Mouse (Mus musculus): ENCODE measurements around the gene Snx6. TPM values are rescaled to one million over a fixed set of nuclear protein-coding genes. Genes with fewer than 3 reads are reported as not detected.

The Snx6 gene
- polyA plus RNA-seq, 1 experiment from 2014 or later: 180 TPM

DNA sequence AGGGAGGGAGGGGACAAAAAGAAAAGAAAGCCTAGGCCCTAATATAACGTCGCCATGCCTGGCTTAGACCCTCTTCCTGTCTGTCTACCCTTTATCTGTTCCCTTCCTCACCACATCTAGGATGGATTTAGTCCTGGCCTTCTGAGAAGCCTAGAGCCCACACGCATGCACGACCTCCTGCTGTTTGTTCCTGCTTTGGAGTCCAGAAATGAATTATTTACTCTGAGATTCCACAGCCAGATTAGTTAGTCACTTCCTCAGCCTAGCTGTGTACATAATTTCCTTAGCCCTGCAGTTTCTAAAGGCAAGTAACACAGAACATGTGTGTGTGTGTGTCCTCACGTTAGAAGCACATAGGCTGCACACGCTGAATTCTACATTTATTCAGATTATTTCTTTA, 10.6 kb upstream of the Snx6 start:
- 0 out of 2 replicates have a peak, but pooled peaks have one; percentile 10 for ATAC-seq (ENCODE audit: low read depth)
- WGBS: 44% methylated on average over 6 of the region's 6 CpGs
- no peak overlapping the region for H3K27ac ChIP-seq (ENCODE audit: low read length)

DNA sequence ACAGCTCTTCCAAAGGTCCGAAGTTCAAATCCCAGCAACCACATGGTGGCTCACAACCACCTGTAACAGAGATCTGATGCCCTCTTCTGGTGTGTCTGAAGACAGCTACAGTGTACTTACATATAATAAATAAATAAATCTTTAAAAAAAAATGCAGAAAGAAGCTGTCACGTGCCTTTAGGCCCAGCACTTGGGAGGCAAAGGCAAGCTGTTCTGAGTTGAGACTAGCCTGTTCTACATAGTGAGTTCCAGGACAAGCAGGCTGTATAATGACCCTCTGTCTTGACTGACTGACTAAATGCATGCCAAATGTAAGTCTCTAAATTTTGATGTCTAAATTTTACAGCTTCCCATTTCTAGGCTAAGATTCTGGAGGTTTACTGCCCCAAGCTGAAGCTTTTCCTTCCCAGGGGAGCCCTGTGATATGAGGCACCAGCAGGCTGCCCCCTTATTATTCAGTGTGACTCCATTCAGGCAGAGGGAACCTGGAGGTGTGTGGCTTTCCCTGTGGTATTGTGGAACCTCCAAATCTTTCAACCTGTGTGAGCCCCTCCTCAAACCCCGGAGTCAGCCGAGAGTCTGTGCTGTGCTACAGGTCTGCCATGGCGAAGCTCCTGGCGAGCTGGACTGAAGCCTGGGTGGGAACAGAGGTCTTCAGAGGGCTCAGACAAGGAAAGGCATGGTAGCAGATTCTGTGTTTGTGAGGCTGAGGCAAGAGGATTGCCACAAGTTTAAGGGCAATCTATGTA, 9.9 kb upstream of the Snx6 start:
- Histone ChIP-seq H3K4me3 (ENCODE audit: low read length) (no peak overlapping the region), H3K27ac (ENCODE audit: low read length) (no peak overlapping the region), H3K9me3 (ENCODE audit: control insufficient read depth, low read length) (no peaks in the 10 kb centered on the region), H3K9ac (ENCODE audit: low read length) (no peak overlapping the region), H3K4me2 (ENCODE audit: low read depth, low read length) (no peak overlapping the region), H3K4me1 (replicated peaks; ENCODE audit: control insufficient read depth, insufficient read depth, low read length) (peaks cover 10% of the 10 kb centered on the region), H3K36me3 (ENCODE audit: control insufficient read depth, insufficient read depth, low read length) (no peaks in the 10 kb centered on the region), H3K27me3 (ENCODE audit: control insufficient read depth, insufficient read depth, low read depth, low read length) (no peaks in the 10 kb centered on the region)
- no peak for ATAC-seq (ENCODE audit: low read depth)
- 64% methylated on average over 6 of the region's 6 CpGs for WGBS

More for the DNA sequence above, 10.6 kb upstream of the Snx6 start:
- Histone ChIP-seq H3K36me3 (ENCODE audit: control insufficient read depth, insufficient read depth, low read length) (no peaks in the 10 kb centered on the region), H3K4me2 (ENCODE audit: low read depth, low read length) (no peak overlapping the region), H3K9ac (ENCODE audit: low read length) (no peak overlapping the region), H3K9me3 (ENCODE audit: control insufficient read depth, low read length) (no peaks in the 10 kb centered on the region), H3K4me3 (ENCODE audit: low read length) (no peak overlapping the region), H3K4me1 (replicated peaks; ENCODE audit: control insufficient read depth, insufficient read depth, low read length) (peaks cover 10% of the 10 kb centered on the region), H3K27me3 (ENCODE audit: control insufficient read depth, insufficient read depth, low read depth, low read length) (no peaks in the 10 kb centered on the region)

DNA sequence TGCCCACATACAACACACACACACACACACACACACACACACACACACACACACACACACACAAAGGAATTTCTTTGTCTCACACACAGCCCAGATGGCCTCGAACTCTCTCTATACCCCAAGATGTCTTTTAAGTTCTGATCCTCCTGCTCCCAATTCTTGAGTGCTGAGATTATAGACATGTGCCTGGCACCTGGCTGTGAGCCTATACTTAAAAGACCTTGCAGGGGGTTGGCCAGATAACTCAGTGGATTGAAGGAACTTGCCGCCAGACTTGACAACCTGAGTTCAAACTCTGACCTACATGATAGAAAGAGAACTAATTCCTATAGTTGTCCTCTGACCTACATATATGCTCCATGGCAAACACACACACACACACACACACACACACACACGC, 8.0 kb upstream of the Snx6 start:
- Histone ChIP-seq H3K4me3 (ENCODE audit: low read length) (no peak overlapping the region), H3K9me3 (ENCODE audit: control insufficient read depth, low read length) (no peaks in the 10 kb centered on the region), H3K4me1 (replicated peaks; ENCODE audit: control insufficient read depth, insufficient read depth, low read length) (peaks cover 5% of the 10 kb centered on the region; the same call in 1 of the 2 replicates), H3K27ac (ENCODE audit: low read length) (no peak overlapping the region), H3K27me3 (ENCODE audit: control insufficient read depth, insufficient read depth, low read depth, low read length) (no peaks in the 10 kb centered on the region), H3K36me3 (ENCODE audit: control insufficient read depth, insufficient read depth, low read length) (no peaks in the 10 kb centered on the region), H3K9ac (ENCODE audit: low read length) (no peak overlapping the region), H3K4me2 (ENCODE audit: low read depth, low read length) (no peak overlapping the region)
- 84% methylated on average over 3 of the region's 3 CpGs for WGBS
- ATAC-seq (ENCODE audit: low read depth): no peak

DNA sequence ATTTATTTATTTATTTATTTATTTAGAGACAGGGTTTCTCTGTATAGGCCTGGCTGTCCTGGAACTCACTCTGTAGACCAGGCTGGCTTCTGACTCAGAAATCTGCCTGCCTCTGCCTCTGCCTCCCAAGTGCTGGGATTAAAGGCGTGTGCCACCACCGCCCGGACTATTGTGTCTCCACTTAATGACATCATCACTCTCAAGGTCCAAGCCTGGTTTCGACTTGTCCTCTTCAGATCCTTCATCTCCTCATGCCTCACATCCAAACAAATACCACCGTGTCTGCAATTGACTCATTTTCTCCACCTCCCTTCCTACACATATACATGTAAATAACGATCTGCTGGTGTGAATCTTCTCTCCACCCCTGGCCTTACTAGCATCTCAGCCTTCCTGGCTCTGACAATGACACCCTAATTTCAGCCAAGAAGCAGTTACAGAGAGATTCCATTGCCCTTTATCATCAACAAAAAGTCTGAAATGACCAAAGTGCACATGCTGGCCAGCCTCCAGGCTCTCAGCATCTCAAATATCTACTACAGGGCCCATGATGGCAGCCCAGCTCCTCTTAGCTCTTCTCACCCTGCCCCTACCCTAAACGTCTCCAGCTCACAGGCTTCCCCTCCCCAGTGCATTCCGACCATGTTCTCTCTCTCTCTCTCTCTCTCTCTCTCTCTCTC, 1.2 kb upstream of the Snx6 start:
- peaks cover 16% of the 10 kb centered on the region for H3K4me1 ChIP-seq (replicated peaks; ENCODE audit: control insufficient read depth, insufficient read depth, low read length)
- no peak for ATAC-seq (ENCODE audit: low read depth)
- H3K36me3 ChIP-seq (ENCODE audit: control insufficient read depth, insufficient read depth, low read length): no peaks in the 10 kb centered on the region
- WGBS: 81% methylated on average over 8 of the region's 8 CpGs
- H3K4me3 ChIP-seq (ENCODE audit: low read length): no peak overlapping the region
- H3K27me3 ChIP-seq (ENCODE audit: control insufficient read depth, insufficient read depth, low read depth, low read length): no peaks in the 10 kb centered on the region
- H3K9me3 ChIP-seq (ENCODE audit: control insufficient read depth, low read length): no peaks in the 10 kb centered on the region
- no peak overlapping the region for H3K4me2 ChIP-seq (ENCODE audit: low read depth, low read length)
- H3K9ac ChIP-seq (ENCODE audit: low read length): no peak overlapping the region
- H3K27ac ChIP-seq (ENCODE audit: low read length): no peak overlapping the region

DNA sequence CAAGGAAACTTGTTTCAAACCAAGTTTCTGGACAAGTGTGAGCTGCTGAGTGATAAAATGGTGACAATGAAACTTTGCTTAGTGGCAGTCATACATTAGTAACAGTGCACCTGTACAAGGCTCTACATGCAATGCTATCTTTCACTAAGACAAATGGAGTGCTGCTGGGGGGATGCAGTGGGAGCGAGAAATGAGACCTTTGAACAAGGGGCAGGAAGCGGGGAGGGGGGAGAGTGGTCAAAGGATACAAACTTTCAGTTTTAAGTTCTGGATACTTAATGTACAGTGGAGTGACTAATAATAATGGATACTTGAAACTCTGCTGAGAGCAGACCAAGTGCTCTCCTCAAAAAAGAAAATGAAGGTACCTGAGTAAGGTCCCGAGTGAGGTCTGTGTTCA, 1.1 kb downstream of the Snx6 start:
- H3K36me3 ChIP-seq (ENCODE audit: control insufficient read depth, insufficient read depth, low read length): no peaks in the 10 kb centered on the region
- 11% methylated on average over 3 of the region's 3 CpGs for WGBS
- ATAC-seq (ENCODE audit: low read depth): no peak
- H3K27ac ChIP-seq (ENCODE audit: low read length): no peak overlapping the region
- H3K4me1 ChIP-seq (replicated peaks; ENCODE audit: control insufficient read depth, insufficient read depth, low read length): peaks cover 30% of the 10 kb centered on the region
- H3K9me3 ChIP-seq (ENCODE audit: control insufficient read depth, low read length): no peaks in the 10 kb centered on the region
- H3K4me2 ChIP-seq (ENCODE audit: low read depth, low read length): peak overlapping the region; percentile 66
- peak overlapping the region; percentile 96 for H3K4me3 ChIP-seq (ENCODE audit: low read length)
- peak overlapping the region; percentile 99 for H3K9ac ChIP-seq (ENCODE audit: low read length)
- no peaks in the 10 kb centered on the region for H3K27me3 ChIP-seq (ENCODE audit: control insufficient read depth, insufficient read depth, low read depth, low read length)

DNA sequence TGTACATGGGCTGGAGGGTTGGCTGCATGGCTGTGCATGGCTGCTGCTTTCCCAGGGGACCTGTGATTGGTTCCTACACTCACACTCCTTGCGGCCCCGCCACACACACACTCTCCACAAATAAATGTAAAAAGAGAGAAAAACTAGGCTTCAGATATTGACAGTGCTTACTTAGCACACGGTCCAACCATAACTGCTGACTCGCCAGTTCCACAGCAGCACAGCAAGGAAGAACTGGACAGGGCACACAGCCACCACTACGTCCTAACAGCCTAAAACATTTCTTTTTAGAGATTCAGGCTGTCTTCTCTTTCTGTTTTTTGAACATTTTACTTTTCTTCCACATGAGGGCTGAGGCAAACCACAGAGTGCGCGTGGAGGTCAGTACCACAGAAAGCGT, 4.0 kb downstream of the Snx6 start:
- no peak for ATAC-seq (ENCODE audit: low read depth)
- no peaks in the 10 kb centered on the region; the same call in 1 of the 2 replicates for H3K36me3 ChIP-seq (ENCODE audit: control insufficient read depth, insufficient read depth, low read length)
- H3K27ac ChIP-seq (ENCODE audit: low read length): peak overlapping the region; percentile 46
- H3K9me3 ChIP-seq (ENCODE audit: control insufficient read depth, low read length): no peaks in the 10 kb centered on the region
- WGBS: 81% methylated on average over 8 of the region's 8 CpGs
- no peak overlapping the region for H3K4me3 ChIP-seq (ENCODE audit: low read length)
- H3K9ac ChIP-seq (ENCODE audit: low read length): no peak overlapping the region
- no peak overlapping the region for H3K4me2 ChIP-seq (ENCODE audit: low read depth, low read length)
- no peaks in the 10 kb centered on the region for H3K27me3 ChIP-seq (ENCODE audit: control insufficient read depth, insufficient read depth, low read depth, low read length)
- H3K4me1 ChIP-seq (replicated peaks; ENCODE audit: control insufficient read depth, insufficient read depth, low read length): peaks cover 38% of the 10 kb centered on the region

DNA sequence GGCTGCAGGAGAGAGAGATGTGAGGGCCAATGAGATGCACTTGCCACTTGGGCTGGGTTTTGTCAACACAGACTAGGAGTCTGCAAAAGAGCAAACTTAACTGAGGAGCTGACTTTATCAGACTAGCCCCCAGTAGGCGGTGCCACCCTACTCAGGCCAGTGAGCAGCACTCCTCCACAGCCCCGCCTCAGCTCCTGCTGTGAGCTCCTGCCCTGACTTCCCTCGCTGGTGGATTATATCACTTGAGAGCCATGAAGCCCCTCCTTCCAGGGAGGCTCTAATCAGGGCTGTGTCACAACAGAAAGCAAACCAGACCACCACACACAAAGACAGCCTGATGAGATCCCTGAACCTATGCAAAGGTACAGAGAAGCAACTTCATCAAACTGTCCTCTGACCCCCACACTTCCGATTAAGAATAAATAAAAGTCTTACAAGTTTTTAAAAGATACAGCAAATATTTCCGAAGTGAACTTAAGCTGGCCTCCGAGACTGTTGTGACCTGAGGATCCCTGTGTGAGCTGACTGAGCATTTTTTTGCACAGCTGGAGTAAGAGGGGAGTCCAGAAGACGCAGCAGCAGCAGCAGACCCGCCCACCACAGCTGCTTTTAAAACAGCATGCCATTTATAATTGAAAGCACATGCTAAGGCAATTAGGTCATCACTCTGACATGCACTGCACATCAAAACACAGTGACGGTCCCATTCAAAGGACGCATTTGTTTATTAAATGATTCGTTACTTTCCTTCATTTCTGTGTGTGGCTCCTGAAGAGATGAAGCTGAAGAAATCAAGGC, 6.0 kb downstream of the Snx6 start:
- Histone ChIP-seq H3K9ac (ENCODE audit: low read length) (no peak overlapping the region), H3K36me3 (ENCODE audit: control insufficient read depth, insufficient read depth, low read length) (no peaks in the 10 kb centered on the region; the same call in 1 of the 2 replicates), H3K27me3 (ENCODE audit: control insufficient read depth, insufficient read depth, low read depth, low read length) (no peaks in the 10 kb centered on the region), H3K4me3 (ENCODE audit: low read length) (no peak overlapping the region), H3K4me2 (ENCODE audit: low read depth, low read length) (peak overlapping the region; percentile 1; the same call in 1 of the 2 replicates), H3K9me3 (ENCODE audit: control insufficient read depth, low read length) (no peaks in the 10 kb centered on the region), H3K27ac (ENCODE audit: low read length) (peak overlapping the region; percentile 35), H3K4me1 (replicated peaks; ENCODE audit: control insufficient read depth, insufficient read depth, low read length) (peaks cover 36% of the 10 kb centered on the region)
- ATAC-seq (ENCODE audit: low read depth): peak; percentile 91
- WGBS: 18% methylated on average over 11 of the region's 11 CpGs

DNA sequence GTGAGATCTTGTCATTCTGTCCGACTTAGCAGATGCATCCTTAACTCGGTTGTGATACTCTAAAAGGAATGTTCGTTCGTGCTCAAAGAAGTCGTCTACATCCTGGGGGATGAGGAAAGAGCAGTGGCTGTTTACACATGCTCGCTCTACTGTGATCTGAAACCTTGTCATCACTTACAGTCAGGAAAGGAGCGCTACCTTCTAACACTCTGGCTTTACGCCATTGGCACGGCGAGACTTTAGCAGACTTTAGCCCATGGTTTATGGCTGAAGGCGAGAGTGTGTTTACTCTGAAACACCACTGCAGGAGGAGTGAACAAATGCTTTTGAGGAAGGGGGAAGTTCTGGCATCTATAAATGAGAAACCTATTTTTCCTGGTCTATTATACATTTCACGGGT, 31.9 kb downstream of the Snx6 start:
- H3K4me1 ChIP-seq (replicated peaks; ENCODE audit: control insufficient read depth, insufficient read depth, low read length): no peaks in the 10 kb centered on the region
- no peak overlapping the region for H3K4me2 ChIP-seq (ENCODE audit: low read depth, low read length)
- 86% methylated on average over 12 of the region's 12 CpGs for WGBS
- no peak overlapping the region for H3K9ac ChIP-seq (ENCODE audit: low read length)
- H3K9me3 ChIP-seq (ENCODE audit: control insufficient read depth, low read length): no peaks in the 10 kb centered on the region
- H3K27me3 ChIP-seq (ENCODE audit: control insufficient read depth, insufficient read depth, low read depth, low read length): no peaks in the 10 kb centered on the region
- H3K27ac ChIP-seq (ENCODE audit: low read length): no peak overlapping the region
- H3K4me3 ChIP-seq (ENCODE audit: low read length): no peak overlapping the region
- no peak for ATAC-seq (ENCODE audit: low read depth)
- H3K36me3 ChIP-seq (ENCODE audit: control insufficient read depth, insufficient read depth, low read length): peaks cover 44% of the 10 kb centered on the region

DNA sequence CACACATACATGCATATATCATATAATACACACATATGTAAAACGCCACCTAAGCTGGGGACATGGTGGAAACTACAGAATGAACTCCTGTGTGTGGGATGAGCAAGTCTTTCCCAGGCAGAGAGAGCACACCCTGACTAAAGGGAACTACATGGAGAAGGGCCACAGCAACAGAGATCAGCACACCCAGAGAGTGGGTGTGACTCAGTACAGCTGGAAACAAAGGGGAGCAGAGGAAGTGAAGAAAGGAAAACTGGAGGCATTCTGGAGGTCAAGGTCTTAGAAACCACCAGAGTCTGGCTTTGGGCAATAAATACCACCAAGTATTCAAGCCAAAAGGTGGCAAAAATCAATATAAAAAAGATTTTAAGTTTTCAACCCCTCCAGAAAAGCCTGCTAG, 34.8 kb downstream of the Snx6 start:
- Histone ChIP-seq H3K36me3 (ENCODE audit: control insufficient read depth, insufficient read depth, low read length) (peaks cover 36% of the 10 kb centered on the region), H3K9ac (ENCODE audit: low read length) (no peak overlapping the region), H3K4me3 (ENCODE audit: low read length) (no peak overlapping the region), H3K27me3 (ENCODE audit: control insufficient read depth, insufficient read depth, low read depth, low read length) (no peaks in the 10 kb centered on the region), H3K4me2 (ENCODE audit: low read depth, low read length) (no peak overlapping the region), H3K27ac (ENCODE audit: low read length) (no peak overlapping the region), H3K9me3 (ENCODE audit: control insufficient read depth, low read length) (no peaks in the 10 kb centered on the region), H3K4me1 (replicated peaks; ENCODE audit: control insufficient read depth, insufficient read depth, low read length) (no peaks in the 10 kb centered on the region)
- ATAC-seq (ENCODE audit: low read depth): no peak
- 93% methylated on average over 1 of the region's 1 CpGs for WGBS
